Mouse (Mus musculus): Measurements from ENCODE around the gene Etv5. TPM values are rescaled to one million over a fixed set of nuclear protein-coding genes. Genes with fewer than 3 reads are reported as not detected.
"Not testable (repeated sequence)": the region's sequence is repeated elsewhere in the genome, so short reads cannot be mapped to it uniquely, and the experiment has no call there.

The Etv5 gene
- polyA plus RNA-seq, 1 experiment from 2014 or later: 18.9 TPM

- WGBS: 40% methylated on average over 8 of the region's 8 CpGs
- H3K4me3 ChIP-seq: no peak overlapping the region
Observed at GRCm38 (mm10) chr16:22379986-22380385, 59.5 kb downstream of the Etv5 start.

GRCm38 (mm10) chr16:22379342-22379741, 60.2 kb downstream of the Etv5 start:
- WGBS: 91% methylated on average over 4 of the region's 4 CpGs

More at GRCm38 (mm10) chr16:22379986-22380385, 59.5 kb downstream of the Etv5 start:
- DNase-seq (ENCODE audit: low spot score): no peak
- Histone ChIP-seq H3K4me1 (replicated peaks) (peaks cover 11% of the 10 kb centered on the region; the same call in 1 of the 2 replicates), H3K27ac (no peak overlapping the region), H3K9me3 (no peaks in the 10 kb centered on the region), H3K27me3 (ENCODE audit: insufficient read depth, poor library complexity, severe bottlenecking) (no peaks in the 10 kb centered on the region), H3K36me3 (peaks cover 14% of the 10 kb centered on the region)

DNA sequence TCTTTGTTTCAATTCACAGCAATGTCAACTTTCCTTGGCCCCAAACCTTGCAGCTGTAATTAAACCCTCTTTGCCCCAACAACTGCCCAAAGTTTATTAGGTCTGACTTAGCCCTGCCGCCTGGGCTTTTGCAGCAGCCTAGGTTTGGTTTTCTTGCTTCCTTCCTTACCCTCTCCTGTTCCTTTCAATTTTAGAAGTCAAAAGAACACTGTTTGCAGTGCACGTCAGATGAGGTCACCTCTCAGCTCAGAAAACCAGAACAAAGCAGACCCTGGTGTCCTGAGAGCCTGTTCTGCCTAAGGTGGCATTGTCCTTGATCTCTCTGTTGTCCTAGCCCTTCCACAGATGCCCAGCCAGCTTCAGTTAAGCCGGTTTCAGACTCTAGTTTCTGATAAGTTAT, 61.8 kb downstream of the Etv5 start:
- Histone ChIP-seq H3K27me3 (ENCODE audit: insufficient read depth, poor library complexity, severe bottlenecking) (no peaks in the 10 kb centered on the region), H3K9me3 (no peaks in the 10 kb centered on the region), H3K27ac (no peak overlapping the region), H3K4me3 (no peak overlapping the region), H3K4me1 (replicated peaks) (peaks cover 14% of the 10 kb centered on the region; the same call in 1 of the 2 replicates), H3K36me3 (no peaks in the 10 kb centered on the region)
- WGBS: 69% methylated on average over 3 of the region's 3 CpGs
- DNase-seq (ENCODE audit: low spot score): no peak

More at GRCm38 (mm10) chr16:22379342-22379741, 60.2 kb downstream of the Etv5 start:
- no peak for DNase-seq (ENCODE audit: low spot score)
- Histone ChIP-seq H3K4me3 (no peak overlapping the region), H3K9me3 (no peaks in the 10 kb centered on the region), H3K27ac (no peak overlapping the region), H3K27me3 (ENCODE audit: insufficient read depth, poor library complexity, severe bottlenecking) (no peaks in the 10 kb centered on the region), H3K4me1 (replicated peaks) (peaks cover 11% of the 10 kb centered on the region; the same call in 1 of the 2 replicates), H3K36me3 (peaks cover 9% of the 10 kb centered on the region)

DNA sequence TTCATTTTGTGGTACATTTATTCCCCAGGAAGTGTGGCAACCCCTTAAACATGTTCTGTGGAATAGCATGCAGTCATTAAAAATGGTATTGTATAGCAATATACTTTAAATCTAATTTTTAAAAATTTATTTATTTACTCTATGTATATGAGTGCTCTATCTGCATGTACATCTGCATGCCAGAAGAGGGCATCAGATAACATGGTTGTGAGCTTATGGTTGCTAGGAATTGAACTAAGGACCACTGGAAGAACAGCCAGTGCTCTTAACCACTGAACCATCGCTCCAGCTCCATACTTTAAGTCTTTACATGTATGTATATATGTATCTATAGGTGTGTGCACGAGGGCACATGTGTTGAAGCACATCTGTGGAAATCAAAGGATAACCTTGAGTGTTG, 64.6 kb downstream of the Etv5 start:
- WGBS: 80% methylated on average over 2 of the region's 2 CpGs
- Histone ChIP-seq H3K9me3 (no peaks in the 10 kb centered on the region), H3K4me1 (replicated peaks) (peaks cover 9% of the 10 kb centered on the region; the same call in 1 of the 2 replicates), H3K27ac (no peak overlapping the region), H3K36me3 (no peaks in the 10 kb centered on the region), H3K27me3 (ENCODE audit: insufficient read depth, poor library complexity, severe bottlenecking) (no peaks in the 10 kb centered on the region), H3K4me3 (no peak overlapping the region)
- DNase-seq (ENCODE audit: low spot score): no peak

DNA sequence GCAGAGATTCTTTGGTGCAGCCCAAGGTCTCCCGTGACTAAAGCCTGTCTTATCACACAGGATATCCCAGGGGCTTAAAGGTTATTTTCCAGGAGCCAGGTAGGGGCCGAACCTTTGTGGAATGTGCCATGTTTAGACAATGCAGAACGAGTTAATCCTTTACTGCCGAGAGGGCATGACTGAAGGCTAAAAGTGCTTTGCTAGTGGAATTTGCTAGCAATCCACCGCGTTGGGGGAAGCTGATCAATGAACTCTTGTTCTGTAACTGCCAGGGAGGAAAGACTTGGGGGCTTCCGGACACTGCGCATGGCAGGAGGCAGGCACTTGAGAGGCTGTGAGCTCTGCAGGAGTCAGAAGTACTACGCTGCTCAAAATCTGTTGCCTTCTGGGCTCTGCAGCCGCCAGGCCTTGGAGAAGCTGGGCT, 66.8 kb downstream of the Etv5 start:
- DNase-seq (ENCODE audit: low spot score): no peak
- WGBS: 30% methylated on average over 10 of the region's 10 CpGs

DNA sequence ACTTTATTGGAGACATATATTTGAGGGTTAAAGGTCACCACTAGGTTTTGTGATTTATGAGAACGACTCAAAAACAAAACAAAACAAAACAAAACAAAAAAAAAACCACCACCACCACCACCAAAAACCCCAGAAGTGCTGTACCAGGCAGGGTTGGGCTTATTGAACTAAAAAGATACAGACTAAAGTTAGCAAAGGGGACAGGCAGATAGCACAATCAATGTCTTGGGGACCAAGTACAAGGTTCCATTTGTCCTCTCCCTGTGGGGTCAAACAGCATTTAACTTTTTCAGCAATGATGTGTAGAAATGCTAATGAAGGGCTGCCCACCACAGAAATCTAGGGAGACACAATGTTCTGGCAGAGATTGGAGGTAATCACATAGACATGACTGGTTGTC, 67.3 kb downstream of the Etv5 start:
- Histone ChIP-seq H3K4me1 (replicated peaks) (peaks cover 6% of the 10 kb centered on the region; the same call in 1 of the 2 replicates), H3K36me3 (no peaks in the 10 kb centered on the region), H3K4me3 (no peak overlapping the region), H3K27ac (no peak overlapping the region), H3K9me3 (no peaks in the 10 kb centered on the region), H3K27me3 (ENCODE audit: insufficient read depth, poor library complexity, severe bottlenecking) (no peaks in the 10 kb centered on the region)
- no peak for DNase-seq (ENCODE audit: low spot score)
- 78% methylated on average over 1 of the region's 1 CpGs for WGBS

More for the DNA sequence above, 66.8 kb downstream of the Etv5 start:
- Histone ChIP-seq H3K4me1 (replicated peaks) (peaks cover 6% of the 10 kb centered on the region; the same call in 1 of the 2 replicates), H3K36me3 (no peaks in the 10 kb centered on the region), H3K27me3 (ENCODE audit: insufficient read depth, poor library complexity, severe bottlenecking) (no peaks in the 10 kb centered on the region), H3K4me3 (no peak overlapping the region), H3K27ac (no peak overlapping the region; the same call in 1 of the 2 replicates), H3K9me3 (no peaks in the 10 kb centered on the region)

- WGBS: 94% methylated on average over 7 of the region's 7 CpGs
- no peaks in the 10 kb centered on the region for H3K36me3 ChIP-seq
- no peak for DNase-seq (ENCODE audit: low spot score)
Observed at GRCm38 (mm10) chr16:22367099-22367498, 72.4 kb downstream of the Etv5 start.

GRCm38 (mm10) chr16:22366040-22366439, 73.5 kb downstream of the Etv5 start:
- 87% methylated on average over 7 of the region's 7 CpGs for WGBS
- Histone ChIP-seq H3K27me3 (ENCODE audit: insufficient read depth, poor library complexity, severe bottlenecking) (no peaks in the 10 kb centered on the region), H3K4me3 (no peak overlapping the region), H3K27ac (no peak overlapping the region), H3K9me3 (no peaks in the 10 kb centered on the region), H3K36me3 (no peaks in the 10 kb centered on the region), H3K4me1 (replicated peaks) (no peaks in the 10 kb centered on the region)
- DNase-seq (ENCODE audit: low spot score): no peak

More at GRCm38 (mm10) chr16:22367099-22367498, 72.4 kb downstream of the Etv5 start:
- Histone ChIP-seq H3K27ac (no peak overlapping the region), H3K4me3 (no peak overlapping the region), H3K9me3 (no peaks in the 10 kb centered on the region), H3K4me1 (replicated peaks) (no peaks in the 10 kb centered on the region), H3K27me3 (ENCODE audit: insufficient read depth, poor library complexity, severe bottlenecking) (no peaks in the 10 kb centered on the region)

- Histone ChIP-seq H3K27ac (no peak overlapping the region), H3K9me3 (no peaks in the 10 kb centered on the region), H3K36me3 (no peaks in the 10 kb centered on the region), H3K27me3 (ENCODE audit: insufficient read depth, poor library complexity, severe bottlenecking) (no peaks in the 10 kb centered on the region), H3K4me3 (no peak overlapping the region), H3K4me1 (replicated peaks) (no peaks in the 10 kb centered on the region)
- WGBS: 67% methylated on average over 3 of the region's 3 CpGs
- no peak for DNase-seq (ENCODE audit: low spot score)
Observed at GRCm38 (mm10) chr16:22365596-22365995, 73.9 kb downstream of the Etv5 start.

- Histone ChIP-seq H3K36me3 (no peaks in the 10 kb centered on the region), H3K9me3 (no peaks in the 10 kb centered on the region), H3K4me3 (0 out of 2 replicates have a peak overlapping the region, but pooled peaks have one; percentile 0), H3K4me1 (replicated peaks) (peaks cover 15% of the 10 kb centered on the region), H3K27me3 (ENCODE audit: insufficient read depth, poor library complexity, severe bottlenecking) (no peaks in the 10 kb centered on the region), H3K27ac (no peak overlapping the region)
- no peak for DNase-seq (ENCODE audit: low spot score)
- 24% methylated on average over 18 of the region's 18 CpGs for WGBS
Observed at GRCm38 (mm10) chr16:22358701-22359354, 80.7 kb downstream of the Etv5 start.

GRCm38 (mm10) chr16:22354177-22354576, 85.3 kb downstream of the Etv5 start:
- not testable (repeated sequence) for H3K27ac ChIP-seq; DNase-seq (ENCODE audit: low spot score); H3K27me3 ChIP-seq (ENCODE audit: insufficient read depth, poor library complexity, severe bottlenecking); H3K4me1 ChIP-seq (replicated peaks); H3K4me3 ChIP-seq; H3K9me3 ChIP-seq; H3K36me3 ChIP-seq
- WGBS: 89% methylated on average over 5 of the region's 5 CpGs

DNA sequence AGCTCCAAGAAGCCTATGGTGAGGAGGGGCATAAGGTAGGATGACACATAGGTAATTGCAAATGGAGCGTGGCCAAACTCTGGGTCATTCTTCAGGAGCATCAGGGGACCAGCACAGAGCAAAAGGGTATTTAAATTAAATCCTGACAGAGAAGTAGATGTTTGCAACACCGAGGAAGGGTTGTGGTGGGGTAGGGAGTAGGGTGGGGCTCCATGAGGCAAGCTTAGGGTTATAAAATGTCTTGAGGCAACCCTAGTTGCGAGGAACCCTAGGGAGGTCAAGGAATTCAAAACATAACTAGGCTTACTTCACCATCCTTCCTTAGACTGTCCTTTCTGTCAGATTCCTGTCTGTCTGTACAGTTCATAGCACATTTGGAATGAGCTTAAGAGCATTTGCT, 85.9 kb downstream of the Etv5 start:
- Histone ChIP-seq H3K36me3 (no peaks in the 10 kb centered on the region), H3K4me3 (no peak overlapping the region), H3K4me1 (replicated peaks) (peaks cover 9% of the 10 kb centered on the region; the same call in 1 of the 2 replicates), H3K27me3 (ENCODE audit: insufficient read depth, poor library complexity, severe bottlenecking) (no peaks in the 10 kb centered on the region), H3K27ac (no peak overlapping the region), H3K9me3 (no peaks in the 10 kb centered on the region)
- DNase-seq (ENCODE audit: low spot score): no peak
- WGBS: 78% methylated on average over 3 of the region's 3 CpGs

- WGBS: 95% methylated on average over 4 of the region's 4 CpGs
Observed at GRCm38 (mm10) chr16:22351194-22351593, 88.3 kb downstream of the Etv5 start.

More at GRCm38 (mm10) chr16:22351194-22351593, 88.3 kb downstream of the Etv5 start:
- Histone ChIP-seq H3K27ac (no peak overlapping the region), H3K4me1 (replicated peaks) (peaks cover 9% of the 10 kb centered on the region; the same call in 1 of the 2 replicates), H3K9me3 (no peaks in the 10 kb centered on the region), H3K4me3 (no peak overlapping the region), H3K27me3 (ENCODE audit: insufficient read depth, poor library complexity, severe bottlenecking) (no peaks in the 10 kb centered on the region), H3K36me3 (no peaks in the 10 kb centered on the region)
- DNase-seq (ENCODE audit: low spot score): no peak
